Mouse (Mus musculus) embryonic facial prominence, embryonic 14.5 days (tissue): ENCODE data around the gene Artn. TPM values are rescaled to one million over a fixed set of nuclear protein-coding genes. Genes with fewer than 3 reads are reported as not detected.

ENCODE experiments used
- ATAC-seq: fragments of 200-750 bp; cut with Nextera tagmentation; 2 replicates; pipeline ENCODE4 v1.8.0; 2017; ENCODE audit warnings: low read depth, moderate number of reproducible peaks, moderate TSS enrichment
- DNase-seq: peaks from one replicate; pipeline ENCODE4 v3.0.0-alpha.2; 2015; ENCODE audit warnings: low spot score
- H3K27ac ChIP-seq: fragments of 300-500 bp; sonication (generic); replicated peaks from 2 replicates; pipeline ENCODE4 v1.5.1; 2014; ENCODE audit warnings: low read depth, mild to moderate bottlenecking, low read length, moderate library complexity
- H3K27me3 ChIP-seq: fragments of 300-500 bp; sonication (generic); replicated peaks from 2 replicates; pipeline ENCODE4 v1.6.1; 2014; ENCODE audit warnings: low read length; ENCODE audit not compliant: control insufficient read depth, insufficient read depth
- H3K36me3 ChIP-seq: fragments of 300-500 bp; sonication (generic); 2 replicates; pipeline ENCODE4 v1.6.1; 2014; ENCODE audit warnings: low read length, mixed read lengths; ENCODE audit not compliant: control insufficient read depth, insufficient read depth
- H3K4me1 ChIP-seq: fragments of 300-500 bp; sonication (generic); 2 replicates; pipeline ENCODE4 v1.6.1; 2014; ENCODE audit warnings: antibody characterized with exemption, low read length; ENCODE audit not compliant: control insufficient read depth, insufficient read depth
- H3K4me2 ChIP-seq: fragments of 300-500 bp; sonication (generic); 2 replicates; pipeline ENCODE4 v1.6.1; 2014; ENCODE audit warnings: low read depth, mild to moderate bottlenecking, low read length, moderate library complexity, mixed read lengths
- H3K4me3 ChIP-seq: fragments of 300-500 bp; sonication (generic); 2 replicates; pipeline ENCODE4 v1.5.1; 2014; ENCODE audit warnings: low read depth, mild to moderate bottlenecking, low read length
- H3K9ac ChIP-seq: fragments of 300-500 bp; sonication (generic); 2 replicates; pipeline ENCODE4 v1.6.1; 2014; ENCODE audit warnings: low read depth, mild to moderate bottlenecking, low read length, moderate library complexity, mixed read lengths
- H3K9me3 ChIP-seq: fragments of 300-500 bp; sonication (generic); 2 replicates; pipeline ENCODE4 v1.6.1; 2016; ENCODE audit warnings: low read length; ENCODE audit not compliant: control insufficient read depth
- WGBS: fragments of 180-500 bp; shearing (Covaris S2); extraction: QIAGEN DNeasy Blood & Tissue Kit; methylation state at CpG from one replicate; pipeline ENCODE4 v1.1.7; 2014; 5-methylcytosine and 5-hydroxymethylcytosine counted together
- polyA plus RNA-seq: library from polyadenylated mRNA; unstranded; fragments of >200 nt; fragmentation: Nextera tagmentation; extraction: Ambion mirVana; gene quantifications from 2 replicates; pipeline ENCODE4 v1.2.1, GENCODE M21; 2014

Artn gene
- polyA plus RNA-seq, 1 experiment from 2014 or later = 2.8 TPM

- H3K27ac ChIP-seq = no peak overlapping the region
- peaks cover 15% of the 10 kb centered on the region; the same call in 1 of the 2 replicates for H3K4me1 ChIP-seq
- ATAC-seq (peak; percentile 9), DNase-seq (peak; percentile 68)
- peak overlapping the region; percentile 64 for H3K9ac ChIP-seq
- H3K4me2 ChIP-seq = peak overlapping the region; percentile 93
- peak overlapping the region; percentile 48 for H3K4me3 ChIP-seq
- 3% methylated on average over 13 of the region's 13 CpGs for WGBS
- peaks cover 34% of the 10 kb centered on the region for H3K27me3 ChIP-seq
- H3K36me3 ChIP-seq = peaks cover 5% of the 10 kb centered on the region; the same call in 1 of the 2 replicates
- no peaks in the 10 kb centered on the region for H3K9me3 ChIP-seq
Observed at GRCm38 (mm10) chr4:117928699-117929241, 793 bp downstream of the Artn start.

- H3K4me3 ChIP-seq = peak overlapping the region; percentile 48; the same call in 1 of the 2 replicates
- ATAC-seq (no peak; the same call in 1 of the 2 replicates), DNase-seq (peak; percentile 70)
- peaks cover 34% of the 10 kb centered on the region for H3K27me3 ChIP-seq
- no peak overlapping the region for H3K9ac ChIP-seq
- H3K27ac ChIP-seq = no peak overlapping the region
- peaks cover 5% of the 10 kb centered on the region; the same call in 1 of the 2 replicates for H3K36me3 ChIP-seq
- peaks cover 15% of the 10 kb centered on the region; the same call in 1 of the 2 replicates for H3K4me1 ChIP-seq
- WGBS = 15% methylated on average over 6 of the region's 6 CpGs
- no peaks in the 10 kb centered on the region for H3K9me3 ChIP-seq
- peak overlapping the region; percentile 93 for H3K4me2 ChIP-seq
Observed at GRCm38 (mm10) chr4:117928234-117928633, 1.3 kb downstream of the Artn start.

- H3K36me3 ChIP-seq = no peaks in the 10 kb centered on the region; the same call in 1 of the 2 replicates
- peaks cover 15% of the 10 kb centered on the region; the same call in 1 of the 2 replicates for H3K4me1 ChIP-seq
- H3K4me3 ChIP-seq = peak overlapping the region; percentile 50
- H3K9me3 ChIP-seq = no peaks in the 10 kb centered on the region
- no peak overlapping the region for H3K27ac ChIP-seq
- H3K4me2 ChIP-seq = peak overlapping the region; percentile 98
- under 1% methylated on average over 28 of the region's 71 CpGs for WGBS
- ATAC-seq = peak; percentile 64
- DNase-seq = peak; percentile 75
- H3K27me3 ChIP-seq = peaks cover 34% of the 10 kb centered on the region
- peak overlapping the region; percentile 61 for H3K9ac ChIP-seq
Observed at GRCm38 (mm10) chr4:117926545-117927482, 2.7 kb downstream of the Artn start.

- peaks cover 15% of the 10 kb centered on the region; the same call in 1 of the 2 replicates for H3K4me1 ChIP-seq
- H3K9ac ChIP-seq = no peak overlapping the region
- no peak overlapping the region for H3K4me3 ChIP-seq
- H3K9me3 ChIP-seq = no peaks in the 10 kb centered on the region
- 55% methylated on average over 5 of the region's 6 CpGs for WGBS
- no peak overlapping the region for H3K27ac ChIP-seq
- H3K36me3 ChIP-seq = no peaks in the 10 kb centered on the region; the same call in 1 of the 2 replicates
- no peak for ATAC-seq
- no peak for DNase-seq
- H3K27me3 ChIP-seq = peaks cover 34% of the 10 kb centered on the region
- H3K4me2 ChIP-seq = no peak overlapping the region
Observed at GRCm38 (mm10) chr4:117924916-117925315, 4.6 kb downstream of the Artn start.

- H3K4me1 ChIP-seq = peaks cover 4% of the 10 kb centered on the region; the same call in 1 of the 2 replicates
- 34% methylated on average over 2 of the region's 2 CpGs for WGBS
- H3K36me3 ChIP-seq = no peaks in the 10 kb centered on the region; the same call in 1 of the 2 replicates
- H3K9ac ChIP-seq = no peak overlapping the region
- H3K27me3 ChIP-seq = peaks cover 27% of the 10 kb centered on the region
- ATAC-seq = no peak
- H3K27ac ChIP-seq = no peak overlapping the region
- no peaks in the 10 kb centered on the region for H3K9me3 ChIP-seq
- peak; percentile 15 for DNase-seq
- no peak overlapping the region for H3K4me3 ChIP-seq
- no peak overlapping the region for H3K4me2 ChIP-seq
Observed at GRCm38 (mm10) chr4:117923450-117923849, 6.1 kb downstream of the Artn start.

- WGBS = 84% methylated on average over 2 of the region's 2 CpGs
- H3K9ac ChIP-seq = no peak overlapping the region
Observed at GRCm38 (mm10) chr4:117921358-117921757, 8.2 kb downstream of the Artn start.

GRCm38 (mm10) chr4:117918762-117919161, 10.8 kb downstream of the Artn start:
- 77% methylated on average over 5 of the region's 5 CpGs for WGBS
- DNase-seq = no peak
- ATAC-seq = no peak
- Histone ChIP-seq H3K4me1 (peaks cover 12% of the 10 kb centered on the region), H3K4me2 (no peak overlapping the region), H3K4me3 (no peak overlapping the region), H3K9ac (no peak overlapping the region), H3K9me3 (no peaks in the 10 kb centered on the region), H3K36me3 (no peaks in the 10 kb centered on the region), H3K27me3 (no peaks in the 10 kb centered on the region), H3K27ac (no peak overlapping the region)

More at GRCm38 (mm10) chr4:117921358-117921757, 8.2 kb downstream of the Artn start:
- no peak overlapping the region for H3K4me2 ChIP-seq
- DNase-seq = no peak
- no peak overlapping the region for H3K27ac ChIP-seq
- no peak for ATAC-seq
- H3K27me3 ChIP-seq = peaks cover 8% of the 10 kb centered on the region
- no peaks in the 10 kb centered on the region for H3K4me1 ChIP-seq
- H3K9me3 ChIP-seq = no peaks in the 10 kb centered on the region
- H3K36me3 ChIP-seq = no peaks in the 10 kb centered on the region; the same call in 1 of the 2 replicates
- no peak overlapping the region for H3K4me3 ChIP-seq

GRCm38 (mm10) chr4:117918261-117918660, 11.3 kb downstream of the Artn start:
- Histone ChIP-seq H3K9me3 (no peaks in the 10 kb centered on the region), H3K4me3 (no peak overlapping the region), H3K4me1 (peaks cover 17% of the 10 kb centered on the region), H3K27me3 (no peaks in the 10 kb centered on the region), H3K36me3 (no peaks in the 10 kb centered on the region), H3K9ac (no peak overlapping the region), H3K27ac (no peak overlapping the region), H3K4me2 (no peak overlapping the region)
- ATAC-seq (no peak), DNase-seq (peak; percentile 40)
- 61% methylated on average over 3 of the region's 3 CpGs for WGBS
